Mouse (Mus musculus) lung, embryonic 14.5 days (tissue): ENCODE measurements at regions not wholly inside any gene's neighbourhood (a gene's known extent, or its start where the extent isn't known, plus 50 kb on each side); places are given as distances from the start of the nearest gene placed in this dataset.

Experiments
- ATAC-seq: fragments of 200-750 bp; cut with Nextera tagmentation; 2 replicates; pipeline ENCODE4 v1.8.0; 2017; ENCODE audit warnings: mild to moderate bottlenecking, moderate TSS enrichment, moderate library complexity; ENCODE audit not compliant: insufficient read depth
- DNase-seq: peaks from one replicate; pipeline ENCODE4 v3.0.0-alpha.2; 2015
- H3K27ac ChIP-seq: fragments of 300-500 bp; sonication (generic); 2 replicates; pipeline ENCODE4 v1.5.1; 2014; ENCODE audit warnings: low read depth, mild to moderate bottlenecking, moderate library complexity
- H3K27me3 ChIP-seq: fragments of 300-500 bp; sonication (generic); 2 replicates; pipeline ENCODE4 v1.6.1; 2014; ENCODE audit warnings: low read length, control low read depth; ENCODE audit not compliant: insufficient read depth
- H3K36me3 ChIP-seq: fragments of 300-500 bp; sonication (generic); 2 replicates; pipeline ENCODE4 v1.6.1; 2014; ENCODE audit warnings: control low read depth; ENCODE audit not compliant: insufficient read depth
- H3K4me1 ChIP-seq: fragments of 300-500 bp; sonication (generic); 2 replicates; pipeline ENCODE4 v1.6.1; 2014; ENCODE audit warnings: antibody characterized with exemption, control low read depth; ENCODE audit not compliant: insufficient read depth
- H3K4me2 ChIP-seq: fragments of 300-500 bp; sonication (generic); 2 replicates; pipeline ENCODE4 v1.6.1; 2014; ENCODE audit warnings: mild to moderate bottlenecking
- H3K4me3 ChIP-seq: fragments of 300-500 bp; sonication (generic); 2 replicates; pipeline ENCODE4 v1.5.1; 2014; ENCODE audit warnings: low read depth, low read length
- H3K9ac ChIP-seq: fragments of 300-500 bp; sonication (generic); 2 replicates; pipeline ENCODE4 v1.6.1; 2014
- H3K9me3 ChIP-seq: fragments of 300-500 bp; sonication (generic); 2 replicates; pipeline ENCODE4 v1.6.1; 2016; ENCODE audit warnings: low read depth, low read length, control low read depth
- CTCF ChIP-seq: IDR thresholded peaks from 2 replicates; pipeline ENCODE4 v1.5.1; 2016; ENCODE audit warnings: antibody characterized with exemption, low read depth
- WGBS: fragments of 180-500 bp; shearing (Covaris S2); extraction: QIAGEN DNeasy Blood & Tissue Kit; methylation state at CpG from one replicate; pipeline ENCODE4 v1.1.7; 2014; 5-methylcytosine and 5-hydroxymethylcytosine counted together

DNA sequence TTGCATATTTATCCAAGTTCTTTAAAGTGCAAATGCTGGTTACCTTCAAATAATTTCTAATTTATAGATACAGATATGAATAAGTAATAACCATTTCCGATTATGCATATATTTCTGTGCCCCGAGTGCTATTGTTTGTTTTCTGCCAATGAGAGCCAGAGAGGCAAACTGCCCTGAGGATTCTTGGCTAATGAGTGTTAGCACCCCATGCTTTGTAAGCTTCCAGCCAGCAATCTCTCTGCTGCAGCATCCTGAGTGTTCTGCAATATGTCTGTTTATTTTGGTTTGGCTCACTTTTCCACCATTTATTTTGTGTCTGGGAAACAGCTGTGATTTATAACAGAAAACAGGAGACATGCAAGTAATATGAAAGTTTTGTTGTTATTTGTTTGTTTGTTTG, 178.1 kb downstream of the 9330182O14Rik start:
- Histone ChIP-seq H3K9me3 (no peaks in the 10 kb centered on the region), H3K4me3 (no peak overlapping the region), H3K4me1 (no peaks in the 10 kb centered on the region), H3K9ac (no peak overlapping the region), H3K4me2 (no peak overlapping the region), H3K27me3 (no peaks in the 10 kb centered on the region), H3K27ac (no peak overlapping the region), H3K36me3 (no peaks in the 10 kb centered on the region)
- DNase-seq: no peak
- no peak for ATAC-seq
- no peak for TF ChIP-seq CTCF
- WGBS: 65% methylated on average over 2 of the region's 2 CpGs

DNA sequence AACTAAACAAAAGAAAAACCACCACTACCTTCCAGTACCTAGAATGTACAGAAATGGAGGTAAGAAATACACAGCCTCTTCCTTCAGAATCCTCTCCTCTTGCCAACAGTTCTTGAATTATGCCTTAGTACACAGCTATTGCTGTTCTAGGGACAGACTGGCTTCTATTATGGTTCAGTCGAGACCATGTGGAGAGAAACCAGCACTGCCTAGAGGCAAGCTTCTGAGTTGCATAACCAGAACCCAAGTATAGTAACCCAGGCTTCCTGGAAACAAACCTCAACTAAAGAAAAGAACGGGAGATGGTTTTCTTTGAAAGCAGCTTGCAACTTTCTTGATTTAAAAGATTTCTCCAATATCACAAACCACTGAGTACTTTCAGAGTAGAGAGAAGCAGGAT, 205.6 kb downstream of the 9330182O14Rik start:
- no peak for TF ChIP-seq CTCF
- Histone ChIP-seq H3K4me3 (no peak overlapping the region), H3K9ac (no peak overlapping the region), H3K9me3 (no peaks in the 10 kb centered on the region), H3K27me3 (no peaks in the 10 kb centered on the region), H3K4me2 (no peak overlapping the region), H3K27ac (peak overlapping the region; percentile 10; the same call in 1 of the 2 replicates), H3K4me1 (no peaks in the 10 kb centered on the region), H3K36me3 (no peaks in the 10 kb centered on the region)
- WGBS: 44% methylated on average over 2 of the region's 2 CpGs
- ATAC-seq: no peak; the same call in 1 of the 2 replicates
- peak; percentile 33 for DNase-seq

- no peak overlapping the region for H3K4me2 ChIP-seq
These were observed 206.1 kb downstream of the 9330182O14Rik start for GRCm38 (mm10) chr15:40340269-40340668.

GRCm38 (mm10) chr15:40351473-40351872, 217.3 kb downstream of the 9330182O14Rik start:
- Histone ChIP-seq H3K9ac (no peak overlapping the region), H3K36me3 (no peaks in the 10 kb centered on the region), H3K4me2 (no peak overlapping the region), H3K4me3 (no peak overlapping the region), H3K27me3 (no peaks in the 10 kb centered on the region), H3K9me3 (no peaks in the 10 kb centered on the region), H3K27ac (no peak overlapping the region), H3K4me1 (no peaks in the 10 kb centered on the region)
- no peak for TF ChIP-seq CTCF
- DNase-seq (peak; percentile 55), ATAC-seq (peak; percentile 65)

More at GRCm38 (mm10) chr15:40340269-40340668, 206.1 kb downstream of the 9330182O14Rik start:
- Histone ChIP-seq H3K36me3 (no peaks in the 10 kb centered on the region), H3K27ac (peak overlapping the region; percentile 10; the same call in 1 of the 2 replicates), H3K27me3 (no peaks in the 10 kb centered on the region), H3K4me3 (no peak overlapping the region), H3K9ac (no peak overlapping the region), H3K4me1 (no peaks in the 10 kb centered on the region), H3K9me3 (no peaks in the 10 kb centered on the region)
- DNase-seq (peak; percentile 45), ATAC-seq (peak; percentile 89)
- TF ChIP-seq CTCF: no peak
- 33% methylated on average over 1 of the region's 1 CpGs for WGBS

- Histone ChIP-seq H3K9me3 (no peaks in the 10 kb centered on the region), H3K36me3 (no peaks in the 10 kb centered on the region), H3K27me3 (no peaks in the 10 kb centered on the region), H3K4me2 (peak overlapping the region; percentile 46), H3K27ac (no peak overlapping the region), H3K4me3 (no peak overlapping the region), H3K4me1 (no peaks in the 10 kb centered on the region), H3K9ac (no peak overlapping the region)
- ATAC-seq (peak; percentile 63; the same call in 1 of the 2 replicates), DNase-seq (peak; percentile 66)
- 29% methylated on average over 10 of the region's 10 CpGs for WGBS
- no peak for TF ChIP-seq CTCF
These were observed 220.8 kb downstream of the 9330182O14Rik start for GRCm38 (mm10) chr15:40354802-40355487.

- Histone ChIP-seq H3K9ac (no peak overlapping the region), H3K9me3 (no peaks in the 10 kb centered on the region), H3K36me3 (no peaks in the 10 kb centered on the region), H3K4me3 (no peak overlapping the region), H3K27ac (no peak overlapping the region), H3K27me3 (no peaks in the 10 kb centered on the region), H3K4me1 (no peaks in the 10 kb centered on the region), H3K4me2 (no peak overlapping the region)
- TF ChIP-seq CTCF: no peak
- ATAC-seq: no peak
- no peak for DNase-seq
- WGBS: 70% methylated on average over 3 of the region's 3 CpGs
These were observed 221.9 kb downstream of the 9330182O14Rik start for GRCm38 (mm10) chr15:40356096-40356495.

DNA sequence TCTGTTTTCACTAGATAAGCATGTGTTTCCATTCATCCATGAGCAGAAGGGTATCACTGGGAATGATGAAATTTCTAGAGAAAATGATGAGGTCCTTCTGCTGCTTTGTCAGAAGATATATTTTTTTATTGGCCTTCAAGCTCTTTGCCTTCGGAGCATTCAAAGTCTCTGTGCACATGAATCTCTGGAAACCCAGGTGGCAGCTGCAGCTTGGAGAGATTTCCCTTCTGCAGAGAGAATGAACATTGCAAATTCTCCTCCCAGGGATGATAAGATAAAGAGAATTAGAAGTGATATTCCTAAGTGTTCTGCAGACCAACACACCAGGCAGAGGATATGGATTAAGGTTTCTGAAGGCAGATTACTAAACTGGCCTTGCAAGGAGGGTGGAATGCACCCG, 224.2 kb downstream of the 9330182O14Rik start:
- H3K4me2 ChIP-seq: no peak overlapping the region
- peak overlapping the region; percentile 37; the same call in 1 of the 2 replicates for H3K27ac ChIP-seq
- H3K9me3 ChIP-seq: no peaks in the 10 kb centered on the region
- ATAC-seq (no peak), DNase-seq (peak; percentile 45)
- no peaks in the 10 kb centered on the region for H3K27me3 ChIP-seq
- WGBS: 31% methylated on average over 2 of the region's 2 CpGs
- H3K9ac ChIP-seq: no peak overlapping the region
- no peak overlapping the region for H3K4me3 ChIP-seq
- TF ChIP-seq CTCF: no peak
- H3K36me3 ChIP-seq: no peaks in the 10 kb centered on the region
- H3K4me1 ChIP-seq: no peaks in the 10 kb centered on the region; the same call in 1 of the 2 replicates
